Mouse (Mus musculus): ENCODE data around the gene Chn2. TPM values are rescaled to one million over a fixed set of nuclear protein-coding genes. Genes with fewer than 3 reads are reported as not detected.

Gene Chn2
- total and polyA plus RNA-seq, 3 experiments: not detected

DNA sequence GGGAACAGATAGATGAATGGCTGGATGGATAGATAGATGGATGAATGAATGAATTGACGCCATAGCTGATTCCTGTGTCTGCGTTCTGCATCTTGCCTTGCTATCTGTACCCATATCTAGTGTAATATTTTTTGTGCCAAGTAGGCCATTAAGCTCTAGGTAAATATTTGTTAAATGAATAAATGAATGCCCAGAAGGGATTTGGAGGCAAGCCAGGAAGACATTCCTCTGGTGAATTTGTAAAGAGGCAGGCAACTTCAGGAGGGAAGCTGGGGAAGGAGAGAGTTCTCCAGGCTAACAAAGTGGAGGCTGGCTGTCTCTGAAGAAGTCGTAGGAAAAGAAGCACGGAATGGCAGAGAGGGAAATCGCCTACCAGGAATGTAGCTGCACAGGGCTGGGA, 123.0 kb downstream of the Chn2 start:
- Histone ChIP-seq H3K27ac (ENCODE audit: insufficient read depth, low read depth) (no peak overlapping the region), H3K27me3 (replicated peaks) (no peaks in the 10 kb centered on the region), H3K9me3 (replicated peaks; ENCODE audit: low read length) (no peaks in the 10 kb centered on the region), H3K4me2 (ENCODE audit: insufficient read depth, low read depth, poor library complexity, severe bottlenecking) (no peak overlapping the region), H3K36me3 (replicated peaks in 1 of 2; ENCODE audit: control insufficient read depth in 1 of 2, insufficient read depth in 1 of 2, low read length in 1 of 2) (no peaks in the 10 kb centered on the region), H3K4me1 (ENCODE audit: control insufficient read depth in 1 of 2, insufficient read depth in 2 of 2) (peaks cover 17 to 43% of the 10 kb centered on the region in 2 experiments), H3K4me3 (replicated peaks in 1 of 3; ENCODE audit: low read depth in 2 of 3, low read length in 2 of 3, poor library complexity in 1 of 3) (no peak overlapping the region), H3K9ac (ENCODE audit: insufficient read depth, low read depth) (no peak overlapping the region), H3K79me2 (replicated peaks; ENCODE audit: control insufficient read depth, extremely low read depth, insufficient read depth, poor library complexity, severe bottlenecking) (no peaks in the 10 kb centered on the region)
- in situ Hi-C loops (cut with MboI; ENCODE audit: low pct_ligation_motif_present, low pct_unique_long_range_greater_than_20kb, low sequenced_read_pairs): loop anchor here (10.0 kb wide), 1 partner anchor 128 kb away; the partner anchor contains the start of gene Chn2
- TF ChIP-seq POLR2A (IDR thresholded peaks at IDR 0.05; ENCODE audit: low read depth, low read length): no peak
- TF ChIP-seq UBTF (IDR thresholded peaks at IDR 0.05; ENCODE audit: low read depth, low read length): no peak
- TF ChIP-seq PAX5 (IDR thresholded peaks at IDR 0.05; ENCODE audit: low read length): no peak
- no peak for TF ChIP-seq RCOR1 (conservative IDR thresholded peaks at IDR 0.05; ENCODE audit: low read depth, low read length)
- no peak for TF ChIP-seq IRF4 (IDR thresholded peaks at IDR 0.05; ENCODE audit: low read depth, low read length)
- TF ChIP-seq ZKSCAN1 (IDR thresholded peaks at IDR 0.05; ENCODE audit: borderline replicate concordance, low read depth, low read length): no peak
- TF ChIP-seq TBP (conservative IDR thresholded peaks at IDR 0.05; ENCODE audit: low read depth, low read length): no peak
- no peak for TF ChIP-seq MYC (IDR thresholded peaks at IDR 0.05; ENCODE audit: low read depth, low read length)
- no peak for TF ChIP-seq CHD1 (IDR thresholded peaks at IDR 0.05; ENCODE audit: low read depth, low read length)
- TF ChIP-seq JUND (conservative IDR thresholded peaks at IDR 0.05; ENCODE audit: low read depth, low read length): no peak
- no peak for TF ChIP-seq ZMIZ1 (IDR thresholded peaks at IDR 0.05; ENCODE audit: low read depth, low read length)
- no peak for TF ChIP-seq MAZ (IDR thresholded peaks at IDR 0.05; ENCODE audit: low read depth, low read length)
- no peak for TF ChIP-seq HCFC1 (IDR thresholded peaks at IDR 0.05; ENCODE audit: low read depth, low read length)
- no peak for TF ChIP-seq JUN (IDR thresholded peaks at IDR 0.05; ENCODE audit: insufficient read depth, low read depth, low read length)
- no peak for TF ChIP-seq ELF1 (IDR thresholded peaks at IDR 0.05; ENCODE audit: low read depth, low read length)
- no peak for TF ChIP-seq USF2 (conservative IDR thresholded peaks at IDR 0.05; ENCODE audit: low read depth, low read length)
- dilution Hi-C loops (cut with MboI; ENCODE audit: extremely low pct_ligation_motif_present, extremely low pct_unique_long_range_greater_than_20kb, low sequenced_read_pairs): no loop called here
- no peak for DNase-seq (ENCODE audit: extremely low read depth)

DNA sequence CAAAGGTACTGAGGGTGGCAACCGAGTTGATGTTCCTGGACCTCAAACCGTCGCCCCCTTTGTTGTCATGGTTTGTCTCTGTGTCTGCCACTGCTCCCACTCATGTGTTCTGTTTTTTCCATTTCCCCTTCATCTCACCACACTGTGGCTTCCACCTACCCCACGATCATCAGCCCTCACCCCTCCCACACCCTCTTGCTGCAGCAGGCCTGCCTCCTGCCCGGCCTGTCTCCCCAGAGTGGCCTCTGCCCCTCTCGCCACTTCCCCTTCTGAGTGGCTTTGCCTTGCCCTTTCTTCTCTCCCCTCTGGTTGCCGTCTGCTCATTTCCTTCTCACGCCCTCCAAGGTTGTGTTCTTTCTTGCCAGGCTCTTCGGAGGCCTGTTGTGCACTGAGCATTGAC, 123.4 kb downstream of the Chn2 start:
- Histone ChIP-seq H3K4me2 (ENCODE audit: insufficient read depth, low read depth, poor library complexity, severe bottlenecking) (no peak overlapping the region), H3K4me1 (ENCODE audit: control insufficient read depth in 1 of 2, insufficient read depth in 2 of 2) (peaks cover 14 to 41% of the 10 kb centered on the region in 2 experiments), H3K36me3 (replicated peaks in 1 of 2; ENCODE audit: control insufficient read depth in 1 of 2, insufficient read depth in 1 of 2, low read length in 1 of 2) (no peaks in the 10 kb centered on the region), H3K4me3 (replicated peaks in 1 of 3; ENCODE audit: low read depth in 2 of 3, low read length in 2 of 3, poor library complexity in 1 of 3) (no peak overlapping the region), H3K9ac (ENCODE audit: insufficient read depth, low read depth) (no peak overlapping the region), H3K27me3 (replicated peaks) (no peaks in the 10 kb centered on the region), H3K79me2 (replicated peaks; ENCODE audit: control insufficient read depth, extremely low read depth, insufficient read depth, poor library complexity, severe bottlenecking) (no peaks in the 10 kb centered on the region), H3K9me3 (replicated peaks; ENCODE audit: low read length) (no peaks in the 10 kb centered on the region), H3K27ac (ENCODE audit: insufficient read depth, low read depth) (no peak overlapping the region)
- dilution Hi-C loops (cut with MboI; ENCODE audit: extremely low pct_ligation_motif_present, extremely low pct_unique_long_range_greater_than_20kb, low sequenced_read_pairs): no loop called here
- in situ Hi-C loops (cut with MboI; ENCODE audit: low pct_ligation_motif_present, low pct_unique_long_range_greater_than_20kb, low sequenced_read_pairs): loop anchor here (10.0 kb wide), 1 partner anchor 128 kb away; the partner anchor contains the start of gene Chn2
- DNase-seq (ENCODE audit: extremely low read depth): no peak
- TF ChIP-seq ZNF384 (IDR thresholded peaks at IDR 0.05; ENCODE audit: low read depth, low read length) (no peak), MEF2A (IDR thresholded peaks at IDR 0.05; ENCODE audit: borderline replicate concordance, low read depth, low read length) (no peak), GABPA (IDR thresholded peaks at IDR 0.05; ENCODE audit: insufficient replicate concordance, low read depth, low read length) (no peak), ZKSCAN1 (IDR thresholded peaks at IDR 0.05; ENCODE audit: borderline replicate concordance, low read depth, low read length) (no peak), NRF1 (IDR thresholded peaks at IDR 0.05; ENCODE audit: low read depth, low read length) (no peak), IRF4 (IDR thresholded peaks at IDR 0.05; ENCODE audit: low read depth, low read length) (no peak), MAFK (IDR thresholded peaks at IDR 0.05; ENCODE audit: insufficient replicate concordance, low read length) (no peak), MXI1 (IDR thresholded peaks at IDR 0.05; ENCODE audit: low read depth, low read length) (no peak), TCF12 (IDR thresholded peaks at IDR 0.05; ENCODE audit: low read depth, low read length) (no peak), ETS1 (conservative IDR thresholded peaks at IDR 0.05; ENCODE audit: low read depth, low read length) (no peak), BHLHE40 (IDR thresholded peaks at IDR 0.05; ENCODE audit: low read depth, low read length) (no peak), JUN (IDR thresholded peaks at IDR 0.05; ENCODE audit: insufficient read depth, low read depth, low read length) (no peak), USF1 (IDR thresholded peaks at IDR 0.05; ENCODE audit: low read depth, low read length) (no peak), RAD21 (IDR thresholded peaks at IDR 0.05; ENCODE audit: low read depth, low read length) (no peak)
